Mouse (Mus musculus) neural tube, embryonic 12.5 days (tissue): ENCODE data around the gene D17H6S53E. TPM values are rescaled to one million over a fixed set of nuclear protein-coding genes. Genes with fewer than 3 reads are reported as not detected.

ENCODE experiments used
- ATAC-seq: fragments of 200-750 bp; cut with Nextera tagmentation; 2 replicates; pipeline ENCODE4 v1.8.0; 2017; ENCODE audit warnings: low read depth, mild to moderate bottlenecking, moderate TSS enrichment, moderate library complexity; ENCODE audit not compliant: low FRiP score
- H3K27ac ChIP-seq: fragments of 300-500 bp; sonication (generic); 2 replicates; pipeline ENCODE4 v1.5.1; 2016
- H3K27me3 ChIP-seq: fragments of 300-500 bp; sonication (generic); replicated peaks from 2 replicates; pipeline ENCODE4 v1.6.1; 2016; ENCODE audit warnings: mild to moderate bottlenecking
- H3K36me3 ChIP-seq: fragments of 300-500 bp; sonication (generic); 2 replicates; pipeline ENCODE4 v1.6.1; 2016; ENCODE audit warnings: mild to moderate bottlenecking
- H3K4me1 ChIP-seq: fragments of 300-500 bp; sonication (generic); 2 replicates; pipeline ENCODE4 v1.6.1; 2016
- H3K4me2 ChIP-seq: fragments of 300-500 bp; sonication (generic); replicated peaks from 2 replicates; pipeline ENCODE4 v1.6.1; 2016; ENCODE audit warnings: mild to moderate bottlenecking
- H3K4me3 ChIP-seq: fragments of 300-500 bp; sonication (generic); 2 replicates; pipeline ENCODE4 v1.5.1; 2016
- H3K9ac ChIP-seq: fragments of 300-500 bp; sonication (generic); 2 replicates; pipeline ENCODE4 v1.6.1; 2016; ENCODE audit warnings: mild to moderate bottlenecking
- H3K9me3 ChIP-seq: fragments of 300-500 bp; sonication (generic); 2 replicates; pipeline ENCODE4 v1.6.1; 2016; ENCODE audit warnings: mild to moderate bottlenecking
- WGBS: fragments of 180-500 bp; shearing (Covaris S2); methylation state at CpG from one replicate; pipeline ENCODE4 v1.1.7; 2016; 5-methylcytosine and 5-hydroxymethylcytosine counted together
- polyA plus RNA-seq: library from polyadenylated mRNA; unstranded; fragments of >200 nt; fragmentation: Nextera tagmentation; extraction: Ambion mirVana; gene quantifications from 2 replicates; pipeline ENCODE4 v1.2.1, GENCODE M21; 2016

Gene D17H6S53E
- polyA plus RNA-seq, 1 experiment from 2014 or later: 6.1 TPM

DNA sequence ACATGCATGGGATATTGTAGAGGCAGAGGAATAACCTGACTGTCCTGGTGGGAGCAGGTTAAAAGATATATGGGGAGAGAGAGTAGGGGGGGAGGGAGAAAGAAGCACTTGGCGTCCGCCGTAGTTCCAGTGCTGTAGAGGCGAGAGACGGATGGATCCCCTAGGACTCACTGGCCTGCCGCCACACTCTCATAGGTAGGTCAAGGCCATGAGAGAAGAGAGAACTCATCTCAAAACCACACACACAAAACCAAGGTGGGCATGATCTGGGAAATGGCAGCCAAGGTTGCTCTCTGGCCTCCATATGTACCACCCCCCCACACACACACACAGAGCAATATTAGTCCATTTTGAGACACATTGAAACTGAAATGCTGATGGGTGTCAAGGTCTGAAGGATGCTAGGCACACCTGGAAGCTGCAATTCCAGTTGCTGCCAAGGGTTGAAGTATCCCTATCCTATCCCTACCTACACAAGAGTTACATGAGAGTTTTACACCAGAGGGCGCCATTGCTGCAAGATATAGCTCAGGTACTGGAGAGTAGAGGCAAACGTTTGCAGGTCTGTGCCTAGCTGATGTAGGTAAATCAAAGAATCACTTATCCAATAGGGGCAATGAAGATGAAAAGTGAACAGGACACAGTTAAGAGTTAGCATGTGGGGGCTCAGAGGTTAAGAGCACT is 40.3 kb downstream of the D17H6S53E start:
- no peak for ATAC-seq
- Histone ChIP-seq H3K4me3 (no peak overlapping the region), H3K9ac (no peak overlapping the region; the same call in 1 of the 2 replicates), H3K27ac (no peak overlapping the region), H3K27me3 (no peaks in the 10 kb centered on the region), H3K4me1 (peaks cover 29% of the 10 kb centered on the region), H3K9me3 (no peaks in the 10 kb centered on the region), H3K36me3 (peaks cover 6% of the 10 kb centered on the region), H3K4me2 (peak overlapping the region; percentile 92)
- WGBS: 64% methylated on average over 8 of the region's 8 CpGs

- no peak for ATAC-seq
- Histone ChIP-seq H3K4me1 (peaks cover 16% of the 10 kb centered on the region), H3K9ac (no peak overlapping the region), H3K27ac (no peak overlapping the region), H3K27me3 (no peaks in the 10 kb centered on the region), H3K36me3 (no peaks in the 10 kb centered on the region), H3K9me3 (no peaks in the 10 kb centered on the region), H3K4me3 (no peak overlapping the region), H3K4me2 (no peak overlapping the region)
- WGBS: 88% methylated on average over 7 of the region's 7 CpGs
Measured at GRCm38 (mm10) chr17:35167794-35168193, 41.6 kb downstream of the D17H6S53E start.

GRCm38 (mm10) chr17:35168541-35169207 is 42.5 kb downstream of the D17H6S53E start:
- Histone ChIP-seq H3K27ac (no peak overlapping the region), H3K9me3 (no peaks in the 10 kb centered on the region), H3K4me1 (peaks cover 9% of the 10 kb centered on the region)

GRCm38 (mm10) chr17:35172445-35173234 is 46.5 kb downstream of the D17H6S53E start:
- Histone ChIP-seq H3K36me3 (no peaks in the 10 kb centered on the region), H3K4me1 (no peaks in the 10 kb centered on the region), H3K4me2 (no peak overlapping the region), H3K27me3 (no peaks in the 10 kb centered on the region), H3K9me3 (no peaks in the 10 kb centered on the region), H3K9ac (no peak overlapping the region), H3K4me3 (no peak overlapping the region), H3K27ac (no peak overlapping the region)
- no peak for ATAC-seq
- WGBS: 75% methylated on average over 11 of the region's 11 CpGs

More at GRCm38 (mm10) chr17:35168541-35169207, 42.5 kb downstream of the D17H6S53E start:
- no peak for ATAC-seq
- Histone ChIP-seq H3K4me2 (no peak overlapping the region), H3K27me3 (no peaks in the 10 kb centered on the region), H3K9ac (no peak overlapping the region), H3K36me3 (no peaks in the 10 kb centered on the region), H3K4me3 (no peak overlapping the region)
- 25% methylated on average over 4 of the region's 4 CpGs for WGBS

DNA sequence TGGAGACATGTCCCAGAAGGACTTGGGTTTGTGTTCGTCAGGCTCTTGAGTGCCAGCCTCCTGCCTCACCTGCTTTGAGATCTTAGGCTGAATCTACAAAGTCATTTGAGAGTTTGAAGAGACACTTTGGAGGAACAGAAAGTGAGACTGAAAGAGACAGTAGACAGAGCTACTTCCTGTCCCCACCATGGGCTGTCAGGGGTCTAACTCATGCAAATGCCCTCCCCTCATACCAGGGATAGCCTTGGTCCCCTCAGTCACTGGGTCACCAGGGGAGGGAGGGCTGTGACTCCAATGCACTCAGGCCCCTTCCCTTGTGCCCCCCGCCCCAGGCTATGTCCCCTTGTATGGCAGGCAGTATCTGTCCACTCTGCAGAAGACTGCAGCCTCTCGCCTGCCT is 47.2 kb downstream of the D17H6S53E start:
- H3K27ac ChIP-seq: no peak overlapping the region
- no peak overlapping the region for H3K4me3 ChIP-seq
- H3K36me3 ChIP-seq: no peaks in the 10 kb centered on the region
- H3K4me2 ChIP-seq: no peak overlapping the region
- 73% methylated on average over 3 of the region's 3 CpGs for WGBS
- ATAC-seq: no peak
- H3K27me3 ChIP-seq: no peaks in the 10 kb centered on the region
- H3K4me1 ChIP-seq: no peaks in the 10 kb centered on the region
- H3K9ac ChIP-seq: no peak overlapping the region
- H3K9me3 ChIP-seq: no peaks in the 10 kb centered on the region

- H3K9me3 ChIP-seq: no peaks in the 10 kb centered on the region
- no peak overlapping the region for H3K4me2 ChIP-seq
- H3K4me3 ChIP-seq: no peak overlapping the region
- no peaks in the 10 kb centered on the region for H3K27me3 ChIP-seq
- no peak overlapping the region for H3K27ac ChIP-seq
- WGBS: 77% methylated on average over 8 of the region's 8 CpGs
- no peaks in the 10 kb centered on the region for H3K4me1 ChIP-seq
- no peaks in the 10 kb centered on the region for H3K36me3 ChIP-seq
- no peak for ATAC-seq
- no peak overlapping the region for H3K9ac ChIP-seq
Measured at GRCm38 (mm10) chr17:35174201-35174977, 48.2 kb downstream of the D17H6S53E start.

GRCm38 (mm10) chr17:35175382-35175781 is 49.2 kb downstream of the D17H6S53E start:
- no peak overlapping the region for H3K4me2 ChIP-seq
- H3K9ac ChIP-seq: no peak overlapping the region
- H3K27me3 ChIP-seq: no peaks in the 10 kb centered on the region
- no peaks in the 10 kb centered on the region for H3K4me1 ChIP-seq
- H3K4me3 ChIP-seq: no peak overlapping the region
- 77% methylated on average over 6 of the region's 6 CpGs for WGBS
- ATAC-seq: no peak
- H3K27ac ChIP-seq: no peak overlapping the region
- H3K36me3 ChIP-seq: no peaks in the 10 kb centered on the region
- H3K9me3 ChIP-seq: no peaks in the 10 kb centered on the region

DNA sequence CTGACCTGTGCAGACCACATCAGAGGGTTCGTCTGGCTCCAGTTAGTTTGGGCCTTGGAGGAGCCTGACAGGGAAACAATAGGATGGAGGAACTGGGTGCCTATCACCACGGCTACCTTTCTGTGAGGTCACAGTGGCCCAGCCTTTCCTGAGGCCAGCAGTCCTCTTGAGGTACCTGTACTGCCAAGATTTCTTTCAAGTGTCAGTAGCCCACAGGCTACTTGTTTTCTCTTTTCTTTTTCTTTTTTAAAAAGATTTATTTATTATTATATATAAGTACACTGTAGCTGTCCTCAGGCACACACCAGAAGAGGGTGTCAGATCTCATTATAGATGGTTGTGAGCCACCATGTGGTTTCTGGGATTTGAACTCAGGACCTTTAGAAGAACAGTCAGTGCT is 49.8 kb downstream of the D17H6S53E start, which contains the start of gene Aif1:
Aif1 (minus strand) TSS at position 101 of the 400 bp plus-strand sequence.
- Histone ChIP-seq H3K9ac (no peak within 1 kb of the TSS), H3K27me3 (no peaks in the 10 kb centered on the region), H3K4me3 (no peak within 1 kb of the TSS), H3K4me2 (no peak within 1 kb of the TSS), H3K27ac (no peak within 1 kb of the TSS), H3K9me3 (no peaks in the 10 kb centered on the region), H3K4me1 (no peaks in the 10 kb centered on the region), H3K36me3 (no peaks in the 10 kb centered on the region)
- no peak for ATAC-seq
- 63% methylated on average over 2 of the region's 2 CpGs for WGBS

Other genes with a start within 250 kb of the D17H6S53E start
- gene Zbtb12, start 246.9 kb upstream of the D17H6S53E start, polyA plus RNA-seq: 11.5 and 12.0 TPM in 2 replicates
- not detected in 2 replicates for gene Gm20547, start 244.3 kb upstream of the D17H6S53E start, polyA plus RNA-seq
- 1.0 and 1.5 TPM in 2 replicates for gene C2, start 228.1 kb upstream of the D17H6S53E start, polyA plus RNA-seq
- gene Ehmt2, start 227.9 kb upstream of the D17H6S53E start, polyA plus RNA-seq: 113 and 117 TPM in 2 replicates
- not detected in 2 replicates for gene Slc44a4, start 211.9 kb upstream of the D17H6S53E start, polyA plus RNA-seq
- 24.4 and 27.3 TPM in 2 replicates for gene Neu1, start 195.1 kb upstream of the D17H6S53E start, polyA plus RNA-seq
- 0.26 TPM in 1 of 2 replicates, not detected in the other for gene Hspa1b, start 167.1 kb upstream of the D17H6S53E start, polyA plus RNA-seq
- gene Gm20481, start 156.5 kb upstream of the D17H6S53E start, polyA plus RNA-seq: not detected in 2 replicates
- gene Hspa1a, start 154.2 kb upstream of the D17H6S53E start, polyA plus RNA-seq: 3.1 and 3.5 TPM in 2 replicates
- gene Hspa1l, start 153.7 kb upstream of the D17H6S53E start, polyA plus RNA-seq: 1.4 and 2.3 TPM in 2 replicates
- 150 and 158 TPM in 2 replicates for gene Lsm2, start 144.5 kb upstream of the D17H6S53E start, polyA plus RNA-seq
- 118 and 119 TPM in 2 replicates for gene Vars, start 125.4 kb upstream of the D17H6S53E start, polyA plus RNA-seq
- 0.06 and 0.15 TPM in 2 replicates for gene Vwa7, start 109.8 kb upstream of the D17H6S53E start, polyA plus RNA-seq
- 3.8 and 5.0 TPM in 2 replicates for gene Sapcd1, start 98.4 kb upstream of the D17H6S53E start, polyA plus RNA-seq
- 3.1 and 4.1 TPM in 2 replicates for gene Msh5, start 79.6 kb upstream of the D17H6S53E start, polyA plus RNA-seq
- gene Clic1, start 76.4 kb upstream of the D17H6S53E start, polyA plus RNA-seq: 169 and 178 TPM in 2 replicates
- gene Ddah2, start 67.3 kb upstream of the D17H6S53E start, polyA plus RNA-seq: 564 and 591 TPM in 2 replicates
- gene Ly6g6c, start 61.0 kb upstream of the D17H6S53E start, polyA plus RNA-seq: not detected in 2 replicates
- 0.81 and 0.88 TPM in 2 replicates for gene Mpig6b, start 60.2 kb upstream of the D17H6S53E start, polyA plus RNA-seq
- 0.38 and 0.57 TPM in 2 replicates for gene Ly6g6e, start 49.5 kb upstream of the D17H6S53E start, polyA plus RNA-seq
- 1.9 and 2.2 TPM in 2 replicates for gene Ly6g6d, start 48.3 kb upstream of the D17H6S53E start, polyA plus RNA-seq
- 0.23 and 0.84 TPM in 2 replicates for gene Ly6g6f, start 40.8 kb upstream of the D17H6S53E start, polyA plus RNA-seq
- 78.7 and 83.6 TPM in 2 replicates for gene Abhd16a, start 37.1 kb upstream of the D17H6S53E start, polyA plus RNA-seq
- gene Ly6g5c, start 18.1 kb upstream of the D17H6S53E start, polyA plus RNA-seq: not detected in 2 replicates
- gene Ly6g5b, start 10.9 kb upstream of the D17H6S53E start, polyA plus RNA-seq: 1.1 TPM in 2 replicates
- gene Gpank1, start 4.9 kb upstream of the D17H6S53E start, polyA plus RNA-seq: 24.9 and 28.0 TPM in 2 replicates
- gene Csnk2b, start 4.3 kb upstream of the D17H6S53E start, polyA plus RNA-seq: 289 and 295 TPM in 2 replicates
- gene Apom, start 5.7 kb downstream of the D17H6S53E start, polyA plus RNA-seq: 0.32 and 0.93 TPM in 2 replicates
- gene Bag6, start 8.8 kb downstream of the D17H6S53E start, polyA plus RNA-seq: 82.8 and 84.5 TPM in 2 replicates
- 205 and 224 TPM in 2 replicates for gene Prrc2a, start 38.5 kb downstream of the D17H6S53E start, polyA plus RNA-seq
- gene Aif1, start 49.7 kb downstream of the D17H6S53E start, polyA plus RNA-seq: 8.3 and 9.1 TPM in 2 replicates
- 6.8 and 7.0 TPM in 2 replicates for gene Lst1, start 62.1 kb downstream of the D17H6S53E start, polyA plus RNA-seq
- 0.39 and 0.57 TPM in 2 replicates for gene Ltb, start 68.1 kb downstream of the D17H6S53E start, polyA plus RNA-seq
- gene Tnf, start 75.6 kb downstream of the D17H6S53E start, polyA plus RNA-seq: 0.18 TPM in 1 of 2 replicates, not detected in the other
- gene Lta, start 79.0 kb downstream of the D17H6S53E start, polyA plus RNA-seq: not detected in 2 replicates
- gene Gm16181, start 94.5 kb downstream of the D17H6S53E start, polyA plus RNA-seq: not detected in 2 replicates
- 26.2 and 28.4 TPM in 2 replicates for gene Atp6v1g2, start 107.3 kb downstream of the D17H6S53E start, polyA plus RNA-seq
- gene Nfkbil1, start 109.4 kb downstream of the D17H6S53E start, polyA plus RNA-seq: 10.6 and 11.5 TPM in 2 replicates
- 511 and 522 TPM in 2 replicates for gene Ddx39b, start 115.4 kb downstream of the D17H6S53E start, polyA plus RNA-seq
- 55.7 and 58.8 TPM in 2 replicates for gene H2-D1, start 136.4 kb downstream of the D17H6S53E start, polyA plus RNA-seq
- 0.06 and 0.10 TPM in 2 replicates for gene H2-Q1, start 194.0 kb downstream of the D17H6S53E start, polyA plus RNA-seq
- gene H2-Q2, start 215.9 kb downstream of the D17H6S53E start, polyA plus RNA-seq: 0.28 and 0.42 TPM in 2 replicates